Mouse (Mus musculus): ENCODE data around the gene Ints1. TPM values are rescaled to one million over a fixed set of nuclear protein-coding genes. Genes with fewer than 3 reads are reported as not detected.
A peak's percentile ranks its signal among the peaks of the same experiment; 100 is the strongest.

Gene Ints1
- total RNA-seq, 2 experiments from 2014 or later = 46.7 to 85.9 TPM

DNA sequence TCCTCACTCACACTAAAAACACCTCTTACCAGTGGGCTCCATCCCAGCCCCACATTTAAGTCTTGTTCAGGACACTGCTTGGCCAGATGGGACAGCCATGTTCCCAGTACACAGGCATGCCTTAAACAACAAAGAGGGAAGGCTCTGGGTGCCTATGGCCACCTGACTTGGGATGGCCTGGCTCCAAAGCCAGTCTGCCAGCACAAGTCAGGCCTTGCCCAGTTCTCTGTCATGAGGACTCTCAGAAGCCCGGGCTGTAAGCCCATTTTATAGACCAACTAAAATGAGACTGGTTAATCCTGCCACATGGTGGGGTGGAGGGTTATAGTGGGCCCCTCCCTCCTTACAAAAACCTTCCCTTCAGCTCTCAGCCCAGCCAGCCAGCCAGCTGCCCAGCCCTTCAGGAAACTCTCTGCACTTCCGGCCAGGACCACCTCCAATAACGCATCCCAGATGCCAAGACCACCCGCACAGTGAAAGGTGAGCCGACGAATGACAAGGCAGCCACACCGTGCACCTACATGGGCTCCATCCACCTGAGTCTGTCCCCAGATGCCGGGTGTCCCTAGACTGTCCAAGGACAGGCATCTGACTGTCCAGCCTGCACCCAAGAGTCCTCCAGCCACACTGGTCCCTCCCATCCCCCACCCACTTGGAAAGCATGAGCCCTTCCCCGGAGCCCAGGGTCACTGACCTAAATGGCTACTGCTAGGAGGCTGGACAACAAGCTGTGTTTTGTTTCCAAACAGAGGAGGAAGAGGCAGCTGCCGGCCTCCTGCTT is 50.9 kb downstream of the Ints1 start:
- ATAC-seq (replicated peaks; ENCODE audit: poor library complexity, severe bottlenecking) = no peak

DNA sequence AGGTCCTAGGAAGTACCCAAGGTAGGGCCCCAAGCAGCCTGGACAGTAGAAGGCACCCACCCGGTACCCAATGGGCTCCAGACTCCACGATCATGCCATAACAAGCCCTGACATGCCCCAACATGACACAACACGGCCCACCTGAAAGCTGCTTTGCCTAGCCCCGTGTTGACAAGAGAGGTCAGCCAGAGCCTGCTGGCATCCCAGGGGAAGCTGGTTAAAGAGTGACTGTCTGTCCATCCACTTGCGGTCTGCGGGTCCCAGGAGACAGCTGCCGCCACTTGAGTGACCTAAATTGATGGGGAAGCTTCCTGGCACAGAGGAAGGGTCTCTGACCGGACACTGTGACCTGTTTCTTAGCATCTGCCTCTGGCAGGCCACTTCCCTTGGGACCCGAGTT is 52.4 kb downstream of the Ints1 start:
- no peak for ATAC-seq (replicated peaks; ENCODE audit: poor library complexity, severe bottlenecking)

DNA sequence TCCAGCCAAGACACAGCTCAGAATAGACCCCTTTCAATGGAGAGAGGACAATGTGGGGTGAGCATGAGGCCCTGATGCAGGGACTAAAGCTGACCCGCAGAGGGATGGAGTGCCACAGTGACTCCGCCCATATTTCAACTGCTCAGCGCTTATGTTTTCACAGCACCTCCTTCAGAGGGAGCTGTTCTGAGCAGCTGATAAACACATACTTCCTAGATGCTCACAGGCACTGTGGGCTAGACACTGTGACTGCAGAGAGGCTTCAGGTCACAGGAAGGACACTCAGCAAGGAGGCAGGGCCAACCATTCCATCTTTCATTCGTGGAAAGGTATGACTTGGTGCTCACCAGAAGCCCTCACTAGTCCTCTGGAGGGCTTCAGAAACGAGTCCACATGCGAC is 52.8 kb downstream of the Ints1 start:
- ATAC-seq (replicated peaks; ENCODE audit: poor library complexity, severe bottlenecking) = no peak

DNA sequence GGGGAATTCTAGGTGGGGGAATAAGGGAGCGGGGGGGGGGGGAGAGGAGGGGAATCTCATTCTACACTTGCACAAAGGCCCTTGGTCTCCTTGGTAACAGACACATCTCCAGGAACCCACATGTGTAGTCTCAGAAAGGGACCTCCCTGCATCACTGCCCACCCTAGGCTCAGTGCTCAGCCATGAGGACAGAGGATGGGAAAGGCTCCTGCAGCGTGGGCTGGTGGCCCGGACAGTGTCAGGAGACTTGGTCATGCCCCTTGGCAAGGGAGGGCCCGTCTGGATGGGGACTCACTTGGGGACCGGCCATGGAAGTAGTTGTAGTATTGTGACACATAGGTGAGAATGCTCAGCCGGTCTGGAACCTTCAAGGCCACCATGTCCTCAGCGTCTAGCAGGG is 56.5 kb downstream of the Ints1 start:
- ATAC-seq (replicated peaks; ENCODE audit: poor library complexity, severe bottlenecking) = no peak

DNA sequence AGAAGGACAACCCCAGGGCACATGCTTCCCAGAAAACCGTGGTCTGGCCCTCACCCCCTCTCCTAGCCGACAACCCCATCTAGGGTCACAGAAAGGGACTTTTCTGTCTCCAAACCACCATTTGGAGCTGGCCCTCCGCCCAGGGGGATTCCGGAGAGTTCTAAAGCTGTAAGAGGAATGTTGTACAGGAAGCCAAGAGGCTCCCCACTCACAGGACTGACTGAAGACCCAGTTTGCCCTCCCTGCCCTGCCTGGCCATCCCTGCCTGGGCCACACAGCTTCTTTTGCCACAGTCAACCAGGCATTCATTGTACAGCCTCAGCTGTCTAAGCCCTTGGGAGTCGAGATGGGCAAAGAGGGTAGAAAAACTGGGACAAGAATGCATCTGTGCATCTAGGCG is 56.9 kb downstream of the Ints1 start:
- ATAC-seq (replicated peaks; ENCODE audit: poor library complexity, severe bottlenecking) = no peak

DNA sequence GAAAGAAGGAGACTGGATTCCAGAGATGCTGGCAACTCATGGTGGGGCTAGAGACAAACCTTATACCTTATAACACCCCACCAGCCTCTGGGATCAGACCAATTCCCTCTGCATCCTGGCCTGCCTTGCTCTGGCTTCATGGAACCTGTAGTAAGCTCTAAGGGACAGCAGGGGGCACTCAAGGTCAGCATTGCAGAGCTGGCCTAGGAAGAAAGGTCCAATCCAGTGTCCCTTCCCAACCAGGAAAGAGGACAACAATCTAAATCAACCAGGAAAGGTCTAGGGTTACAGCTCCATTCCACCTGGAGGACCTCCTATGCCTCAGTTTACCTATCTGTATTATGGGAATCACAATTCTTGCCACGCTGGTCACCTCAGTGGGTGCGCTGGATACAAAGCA is 57.8 kb downstream of the Ints1 start:
- peak; percentile 77 for ATAC-seq (replicated peaks; ENCODE audit: poor library complexity, severe bottlenecking)

DNA sequence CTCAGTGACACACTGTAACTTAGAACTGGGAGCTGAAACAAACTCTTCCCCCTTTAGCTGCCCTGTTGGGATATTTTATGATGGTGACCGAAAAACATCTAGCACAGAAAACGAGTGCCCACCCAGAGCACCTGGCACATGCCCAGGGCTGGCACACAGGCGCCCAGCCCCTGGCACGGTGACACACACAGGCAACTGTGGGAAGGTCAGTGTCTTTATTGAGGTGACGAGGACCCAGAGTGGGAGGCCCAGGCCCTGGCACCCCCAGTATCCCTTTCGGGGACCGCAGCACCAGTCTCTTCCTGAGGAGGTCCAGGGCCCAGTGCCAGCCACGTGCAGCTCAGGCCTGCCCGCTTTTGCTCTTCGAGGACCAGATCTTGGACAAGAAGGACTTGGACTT is 69.0 kb downstream of the Ints1 start:
- ATAC-seq (replicated peaks; ENCODE audit: poor library complexity, severe bottlenecking) = no peak

DNA sequence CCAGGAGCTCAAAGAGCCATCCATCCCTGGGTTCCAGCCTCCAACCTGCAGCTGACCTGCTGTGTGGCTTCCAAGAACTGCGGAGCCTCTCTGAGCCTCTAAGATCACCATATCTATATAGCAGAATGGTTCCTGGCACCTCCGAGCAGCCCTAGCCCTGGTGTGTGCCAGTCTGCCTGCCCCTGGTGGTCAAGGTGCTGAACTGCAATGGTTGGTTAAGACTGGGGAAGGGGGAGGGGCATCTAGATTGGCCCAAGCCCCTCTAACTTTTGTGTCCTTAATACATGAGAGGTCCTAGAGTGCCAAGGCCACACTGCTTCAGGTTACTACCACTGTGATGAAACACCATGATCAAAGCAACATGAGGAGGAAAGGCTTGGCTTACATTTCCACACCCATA is 72.6 kb downstream of the Ints1 start:
- peak; percentile 48 for ATAC-seq (replicated peaks; ENCODE audit: poor library complexity, severe bottlenecking)

DNA sequence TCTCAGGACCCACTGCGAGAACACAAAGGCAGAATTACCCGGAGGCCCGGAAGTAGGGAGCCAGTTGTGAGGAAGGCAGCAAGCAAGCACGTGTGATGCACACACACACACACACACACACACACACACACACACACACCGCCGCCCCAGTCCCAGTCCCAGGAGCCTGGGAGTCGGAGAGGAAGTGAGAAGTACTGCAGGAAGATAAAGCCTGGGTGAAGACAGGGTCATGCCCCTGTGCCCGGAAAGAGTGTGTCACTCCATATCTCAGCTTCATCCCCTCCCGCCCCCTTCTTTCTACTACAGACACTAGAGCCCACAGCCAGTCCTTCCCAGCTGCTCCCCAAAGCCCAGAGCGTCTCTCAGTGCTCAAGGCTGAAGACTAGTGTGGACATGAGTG is 73.2 kb downstream of the Ints1 start:
- ATAC-seq (replicated peaks; ENCODE audit: poor library complexity, severe bottlenecking) = peak; percentile 94

Other genes with a start within 250 kb of the Ints1 start
- not detected in 2 replicates for gene Uncx, start 232.2 kb downstream of the Ints1 start, total RNA-seq (2014; fragmentation: Nextera tagmentation)
- gene Uncx, start 232.2 kb downstream of the Ints1 start, total RNA-seq (2017) = not detected in 2 replicates
- gene Micall2, start 39.3 kb downstream of the Ints1 start, total RNA-seq (2014; fragmentation: Nextera tagmentation) = 8.3 and 9.7 TPM in 2 replicates
- 2.8 and 3.9 TPM in 2 replicates for gene Micall2, start 39.3 kb downstream of the Ints1 start, total RNA-seq (2017)
- 12.1 and 18.5 TPM in 2 replicates for gene Mafk, start 15.8 kb upstream of the Ints1 start, total RNA-seq (2014; fragmentation: Nextera tagmentation)
- 18.5 and 23.0 TPM in 2 replicates for gene Mafk, start 15.8 kb upstream of the Ints1 start, total RNA-seq (2017)
- gene Tmem184a, start 44.2 kb upstream of the Ints1 start, total RNA-seq (2014; fragmentation: Nextera tagmentation) = not detected in 2 replicates
- 0.04 TPM in 1 of 2 replicates, not detected in the other for gene Tmem184a, start 44.2 kb upstream of the Ints1 start, total RNA-seq (2017)
- gene Gm26938, start 50.7 kb upstream of the Ints1 start, total RNA-seq (2014; fragmentation: Nextera tagmentation) = not detected in 2 replicates
- gene Gm26938, start 50.7 kb upstream of the Ints1 start, total RNA-seq (2017) = not detected in 2 replicates
- 79.1 and 83.9 TPM in 2 replicates for gene Psmg3, start 51.2 kb upstream of the Ints1 start, total RNA-seq (2014; fragmentation: Nextera tagmentation)
- 25.7 and 30.3 TPM in 2 replicates for gene Psmg3, start 51.2 kb upstream of the Ints1 start, total RNA-seq (2017)
- gene Elfn1, start 132.3 kb upstream of the Ints1 start, total RNA-seq (2014; fragmentation: Nextera tagmentation) = not detected in 2 replicates
- not detected in 2 replicates for gene Elfn1, start 132.3 kb upstream of the Ints1 start, total RNA-seq (2017)